Mouse (Mus musculus) ES-E14 (cell line): Measurements from ENCODE around the gene Smarcd2. TPM values are rescaled to one million over a fixed set of nuclear protein-coding genes. Genes with fewer than 3 reads are reported as not detected.

Experiments used
- DNase-seq: peaks from one replicate; pipeline ENCODE4 v3.0.0-alpha.2; 2013; ENCODE audit warnings: low read depth, low spot score
- H3K27ac ChIP-seq: 2 replicates; pipeline ENCODE4 v1.5.1; 2012; ENCODE audit warnings: low read depth, mild to moderate bottlenecking, low read length, moderate library complexity, mixed read lengths; ENCODE audit not compliant: poor library complexity, insufficient read depth, severe bottlenecking
- H3K36me3 ChIP-seq: 2 replicates; pipeline ENCODE4 v1.6.1; 2012; ENCODE audit warnings: mild to moderate bottlenecking, low read length, moderate library complexity, mixed read lengths; ENCODE audit not compliant: control insufficient read depth, poor library complexity, insufficient read depth, severe bottlenecking
- H3K4me1 ChIP-seq, 2 experiments: fragments of 150-350 bp in 1 of 2; sonication (generic) in 1 of 2; 2 replicates each; pipeline ENCODE4 v1.6.1; 2012; ENCODE audit warnings: low read length in 2 of 2, mild to moderate bottlenecking in 1 of 2, mixed read lengths in 1 of 2; ENCODE audit not compliant: control insufficient read depth in 2 of 2, insufficient read depth in 2 of 2, poor library complexity in 1 of 2
- H3K4me3 ChIP-seq, 2 experiments: fragments of 150-350 bp in 1 of 2; sonication (generic) in 1 of 2; 2 replicates each; pipeline ENCODE4 v1.5.1; 2012; ENCODE audit warnings: low read length in 2 of 2, low read depth in 1 of 2, mild to moderate bottlenecking in 1 of 2, mixed read lengths in 1 of 2; ENCODE audit not compliant: insufficient read depth in 1 of 2, poor library complexity in 1 of 2, severe bottlenecking in 1 of 2
- H3K9ac ChIP-seq: 2 replicates; pipeline ENCODE4 v1.6.1; 2012; ENCODE audit warnings: low read depth, mild to moderate bottlenecking, low read length, mixed read lengths; ENCODE audit not compliant: poor library complexity, insufficient read depth, severe bottlenecking
- H3K9me3 ChIP-seq: fragments of 150-350 bp; sonication (generic); 2 replicates; pipeline ENCODE4 v1.6.1; 2012; ENCODE audit warnings: low read depth, mild to moderate bottlenecking, low read length; ENCODE audit not compliant: control insufficient read depth, insufficient read depth
- CHD2 ChIP-seq: IDR thresholded peaks from 2 replicates; pipeline ENCODE4 v1.6.1; 2014; ENCODE audit warnings: mild to moderate bottlenecking, low read depth, low read length, inconsistent platforms
- HCFC1 ChIP-seq: IDR thresholded peaks from 2 replicates; pipeline ENCODE4 v1.6.1; 2012; ENCODE audit warnings: low read length, inconsistent platforms, borderline replicate concordance; ENCODE audit not compliant: insufficient read depth
- MAFK ChIP-seq: IDR thresholded peaks from 2 replicates; pipeline ENCODE4 v1.6.1; 2014; ENCODE audit warnings: mild to moderate bottlenecking, low read depth, low read length, inconsistent platforms; ENCODE audit not compliant: insufficient read depth
- ZC3H11A ChIP-seq: IDR thresholded peaks from 2 replicates; pipeline ENCODE4 v1.6.1; 2012; ENCODE audit warnings: low read depth, mild to moderate bottlenecking, inconsistent platforms, low read length, borderline replicate concordance
- ZNF384 ChIP-seq: IDR thresholded peaks from 2 replicates; pipeline ENCODE4 v1.6.1; 2012; ENCODE audit warnings: low read depth, low read length, inconsistent platforms
- in situ Hi-C, 2 experiments: fragments of 600-800 bp; cut with MboI; formaldehyde crosslinking; loops; one replicate each; pipeline ENCODE4 v1.15.1; 2025; ENCODE audit warnings: low sequenced_read_pairs in 2 of 2, inconsistent platforms in 1 of 2; ENCODE audit not compliant: unreplicated experiment in 2 of 2
- total RNA-seq: library from RNA; depleted of rRNA; stranded (reverse); fragments of 300-350 nt; gene quantifications from 2 replicates; pipeline ENCODE4 v1.2.3, GENCODE M21; 2012

Smarcd2 gene
- total RNA-seq, 1 experiment = 47.7 TPM

DNA sequence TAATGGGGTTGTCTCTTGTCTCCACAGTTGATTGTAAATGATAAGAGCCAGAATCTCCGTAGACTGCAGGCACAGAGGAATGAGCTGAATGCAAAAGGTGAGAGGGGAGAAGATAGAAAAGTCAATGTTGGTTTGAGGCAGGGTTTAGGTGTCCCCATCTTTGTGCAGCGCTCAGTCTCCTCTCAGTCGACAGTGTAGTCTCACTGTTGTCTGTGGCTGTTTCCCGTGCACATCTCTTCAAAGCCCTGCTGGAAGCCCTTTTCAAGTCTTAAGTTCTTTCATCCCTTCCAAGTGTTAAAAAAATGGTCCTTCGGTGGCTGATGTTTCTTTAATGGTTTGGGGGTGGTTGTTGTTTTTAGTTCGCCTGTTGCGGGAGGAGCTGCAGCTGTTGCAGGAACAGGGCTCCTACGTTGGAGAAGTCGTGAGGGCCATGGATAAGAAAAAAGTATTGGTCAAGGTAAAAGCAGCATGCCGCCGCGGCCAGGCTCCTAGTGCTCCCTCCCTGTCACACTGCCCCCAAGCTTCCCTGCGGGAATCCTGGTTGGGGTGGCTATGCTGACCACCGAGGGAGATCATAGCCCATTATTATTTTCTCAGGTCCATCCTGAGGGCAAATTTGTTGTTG, 11.8 kb downstream of the Smarcd2 start:
- in situ Hi-C loops = no loop called here
- Histone ChIP-seq H3K4me3 (no peak overlapping the region), H3K36me3 (peaks cover 61% of the 10 kb centered on the region), H3K9me3 (no peaks in the 10 kb centered on the region), H3K9ac (no peak overlapping the region), H3K27ac (no peak overlapping the region), H3K4me1 (peaks cover 0 to 7% of the 10 kb centered on the region in 2 experiments; a peak in 2 of 4 replicates)
- no peak for DNase-seq
- TF ChIP-seq ZC3H11A = no peak
- TF ChIP-seq HCFC1 = no peak
- TF ChIP-seq MAFK = no peak
- TF ChIP-seq CHD2 = no peak
- no peak for TF ChIP-seq ZNF384

DNA sequence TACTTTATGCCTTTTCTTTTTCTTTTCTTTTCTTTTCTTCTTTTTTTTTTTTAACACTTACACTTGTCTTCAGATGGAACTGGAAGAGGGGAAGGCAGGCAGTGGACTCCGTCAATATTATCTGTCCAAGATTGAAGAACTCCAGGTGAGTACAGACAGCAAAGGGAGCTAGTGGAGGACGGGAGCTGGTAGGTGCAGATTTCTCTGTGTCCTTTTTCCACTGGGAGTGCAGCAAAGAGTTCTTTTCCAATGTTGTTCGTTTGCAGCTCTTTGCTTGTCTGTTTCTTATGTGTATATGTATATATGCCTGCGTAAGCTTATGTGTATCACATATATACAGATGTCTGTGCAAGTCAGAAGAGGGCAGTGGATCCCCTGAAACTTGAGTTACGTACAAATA, 16.0 kb downstream of the Smarcd2 start:
- Histone ChIP-seq H3K27ac (no peak overlapping the region), H3K9ac (peak overlapping the region; percentile 100; the same call in 1 of the 2 replicates), H3K36me3 (peaks cover 50% of the 10 kb centered on the region), H3K4me1 (peaks cover 4 to 10% of the 10 kb centered on the region in 2 experiments; a peak in 3 of 4 replicates), H3K4me3 (peak overlapping the region; percentile 96 to 100), H3K9me3 (no peaks in the 10 kb centered on the region)
- in situ Hi-C loops = no loop called here
- TF ChIP-seq ZNF384 = no peak
- no peak for TF ChIP-seq HCFC1
- TF ChIP-seq ZC3H11A = no peak
- TF ChIP-seq MAFK = no peak
- no peak for TF ChIP-seq CHD2
- no peak for DNase-seq

DNA sequence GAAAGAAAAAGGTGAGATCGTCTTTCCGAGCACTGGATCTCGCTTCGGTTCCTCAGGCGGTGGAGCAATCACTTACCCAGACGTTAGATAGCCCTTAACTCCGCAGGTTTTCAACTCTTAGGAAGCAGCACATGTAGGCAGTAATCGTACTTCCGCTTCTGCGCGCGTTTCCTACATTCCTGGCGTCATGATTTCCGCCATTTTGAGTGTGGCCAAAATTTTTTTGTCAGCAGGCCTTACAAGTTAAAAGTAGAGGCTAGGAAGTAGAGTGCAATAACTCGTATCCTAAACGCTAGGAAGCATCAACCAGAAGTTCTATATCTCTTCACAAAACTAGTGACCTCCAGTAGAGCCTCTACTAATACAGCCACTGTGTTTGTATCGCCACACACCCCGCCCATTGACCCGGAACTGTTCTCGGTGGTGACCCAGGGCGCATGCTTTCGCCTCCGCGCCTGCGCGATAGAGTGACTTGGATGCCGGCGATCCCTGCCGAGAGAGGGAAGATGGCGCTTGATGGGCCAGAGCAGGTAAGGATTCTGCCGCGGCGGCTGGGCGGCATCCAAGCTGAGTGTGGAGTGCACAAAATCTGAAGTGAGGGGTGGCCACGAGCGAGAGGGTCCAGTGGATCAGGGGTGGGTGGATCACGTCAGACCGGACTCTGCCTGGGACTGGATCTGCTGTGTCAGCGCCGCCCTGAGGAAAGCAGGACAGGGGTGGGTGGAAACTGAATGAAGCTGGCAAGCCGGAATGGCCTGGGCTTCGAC, 16.9 kb downstream of the Smarcd2 start, which contains the start of the genes Ftsj3 and Psmc5:
Gene Ftsj3, minus strand, starts transcription at position 395 of the 767 bp plus-strand sequence.
Gene Psmc5, plus strand, starts transcription at position 470 of the 767 bp plus-strand sequence.
- in situ Hi-C loops = no loop called here

DNA sequence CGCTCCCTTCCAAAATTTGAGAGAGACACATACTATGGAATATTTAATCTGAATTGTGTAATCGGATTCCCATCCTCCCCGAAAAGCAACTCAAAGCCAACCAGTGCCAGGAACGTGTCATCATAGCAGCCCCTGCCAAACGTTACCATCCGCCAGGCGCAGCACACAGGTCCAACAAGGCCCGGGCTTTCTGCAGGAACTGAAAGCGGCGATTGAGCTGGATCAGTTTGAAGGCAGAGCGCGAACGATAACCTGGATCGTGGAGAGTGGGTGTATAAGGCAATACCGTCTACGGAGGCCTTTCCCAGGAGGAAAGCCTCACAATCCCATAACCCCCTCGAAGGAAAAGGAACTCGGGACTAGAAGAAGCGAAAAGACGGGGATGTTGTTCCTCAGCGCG, 17.6 kb downstream of the Smarcd2 start:
- H3K4me3 ChIP-seq = peak overlapping the region; percentile 96 to 100
- H3K4me1 ChIP-seq = peaks cover 4 to 10% of the 10 kb centered on the region in 2 experiments; a peak in 3 of 4 replicates
- H3K9me3 ChIP-seq = no peaks in the 10 kb centered on the region
- H3K36me3 ChIP-seq = peaks cover 51% of the 10 kb centered on the region
- no peak for DNase-seq
- TF ChIP-seq ZC3H11A (no peak), ZNF384 (no peak), CHD2 (no peak), HCFC1 (no peak), MAFK (no peak)
- H3K27ac ChIP-seq = peak overlapping the region; percentile 76
- in situ Hi-C loops = no loop called here
- peak overlapping the region; percentile 100 for H3K9ac ChIP-seq

More for the DNA sequence above, 16.9 kb downstream of the Smarcd2 start, which contains the start of the genes Ftsj3 and Psmc5:
- no peaks in the 10 kb centered on the region for H3K9me3 ChIP-seq
- peak within 1 kb of the TSS; percentile 96 to 100 for H3K4me3 ChIP-seq
- peak within 1 kb of the TSS; percentile 100 for H3K9ac ChIP-seq
- TF ChIP-seq CHD2 (peak; percentile 82), ZC3H11A (no peak), ZNF384 (no peak), HCFC1 (peak; percentile 90), MAFK (peak; percentile 90)
- peaks cover 4 to 10% of the 10 kb centered on the region in 2 experiments; a peak in 3 of 4 replicates for H3K4me1 ChIP-seq
- peaks cover 44% of the 10 kb centered on the region for H3K36me3 ChIP-seq
- H3K27ac ChIP-seq = peak within 1 kb of the TSS; percentile 96
- DNase-seq = peak; percentile 93
